Mouse (Mus musculus): ENCODE data around the gene Tssc4. TPM values are rescaled to one million over a fixed set of nuclear protein-coding genes. Genes with fewer than 3 reads are reported as not detected.
A peak's percentile ranks its signal among the peaks of the same experiment; 100 is the strongest.

Tssc4 gene
- polyA plus RNA-seq, 1 experiment = 23.0 TPM

- Histone ChIP-seq H3K4me1 (ENCODE audit: control insufficient read depth, insufficient read depth, low read length) (peaks cover 22% of the 10 kb centered on the region), H3K27ac (ENCODE audit: insufficient read depth, low read depth, low read length) (peak overlapping the region; percentile 51), H3K4me3 (ENCODE audit: insufficient read depth, low read length) (no peak overlapping the region)
- TF ChIP-seq POLR2A (IDR thresholded peaks at IDR 0.05; ENCODE audit: borderline replicate concordance, low read depth, low read length) (no peak), CTCF (IDR thresholded peaks at IDR 0.05; ENCODE audit: low read depth, low read length) (no peak)
Measured at GRCm38 (mm10) chr7:143119407-143119806, 50.4 kb downstream of the Tssc4 start.

DNA sequence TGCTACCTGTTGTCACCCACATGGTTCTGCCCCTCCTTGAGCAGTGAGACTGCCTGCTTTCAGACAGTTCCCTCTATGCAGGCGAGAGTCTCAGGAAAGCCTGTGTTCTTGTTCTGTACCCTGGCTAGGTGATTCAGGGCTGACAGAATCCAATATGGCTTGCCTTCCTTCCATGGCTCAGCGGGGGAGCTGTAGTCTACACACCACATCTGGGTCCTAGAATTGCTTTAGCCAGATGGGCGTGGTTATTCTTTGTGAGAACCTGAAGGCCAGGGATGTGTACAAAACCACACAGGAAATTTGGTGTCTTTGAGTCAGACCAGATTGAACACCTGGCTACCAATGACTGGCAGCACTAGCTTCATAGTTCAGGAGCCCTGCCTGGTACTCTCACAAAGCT is 50.8 kb downstream of the Tssc4 start:
- Histone ChIP-seq H3K4me3 (ENCODE audit: insufficient read depth, low read length) (no peak overlapping the region), H3K27ac (ENCODE audit: insufficient read depth, low read depth, low read length) (peak overlapping the region; percentile 51), H3K4me1 (ENCODE audit: control insufficient read depth, insufficient read depth, low read length) (peaks cover 22% of the 10 kb centered on the region)
- TF ChIP-seq POLR2A (IDR thresholded peaks at IDR 0.05; ENCODE audit: borderline replicate concordance, low read depth, low read length) = no peak
- TF ChIP-seq CTCF (IDR thresholded peaks at IDR 0.05; ENCODE audit: low read depth, low read length) = no peak

Other genes starting within 250 kb of the Tssc4 start
- gene Th, start 138.1 kb upstream of the Tssc4 start, polyA plus RNA-seq (2012; ENCODE audit: insufficient read depth, insufficient read length, missing spikeins) = not detected in 2 replicates
- gene Ascl2, start 100.0 kb upstream of the Tssc4 start, polyA plus RNA-seq (2012; ENCODE audit: insufficient read depth, insufficient read length, missing spikeins) = not detected in 2 replicates
- 23.9 and 25.7 TPM in 2 replicates for gene Tspan32, start 64.2 kb upstream of the Tssc4 start, polyA plus RNA-seq (2012; ENCODE audit: insufficient read depth, insufficient read length, missing spikeins)
- gene Cd81, start 16.5 kb upstream of the Tssc4 start, polyA plus RNA-seq (2012; ENCODE audit: insufficient read depth, insufficient read length, missing spikeins) = 314 and 321 TPM in 2 replicates
- not detected in 2 replicates for gene Trpm5, start 25.4 kb downstream of the Tssc4 start, polyA plus RNA-seq (2012; ENCODE audit: insufficient read depth, insufficient read length, missing spikeins)
- gene Kcnq1, start 37.1 kb downstream of the Tssc4 start, polyA plus RNA-seq (2012; ENCODE audit: insufficient read depth, insufficient read length, missing spikeins) = not detected in 2 replicates

Data from bone marrow macrophage, adult 2 months (primary cell).